Mouse (Mus musculus) layer of hippocampus, adult 11-12 months (tissue): Measurements from ENCODE around the gene Htra1.

Experiments used
- DNase-seq: peaks from one replicate; pipeline ENCODE4 v3.0.0; 2022; ENCODE audit warnings: low spot score

Gene Htra1

GRCm38 (mm10) chr7:130935421-130935792 lies 504 bp upstream of the Htra1 start:
- no peak for DNase-seq

GRCm38 (mm10) chr7:130936472-130936951 lies 601 bp downstream of the Htra1 start:
- DNase-seq, result no peak

- DNase-seq, result no peak
Observed at GRCm38 (mm10) chr7:130937266-130937841, 1.4 kb downstream of the Htra1 start.

GRCm38 (mm10) chr7:130938005-130938404 lies 2.1 kb downstream of the Htra1 start:
- no peak for DNase-seq

GRCm38 (mm10) chr7:130938896-130939295 lies 3.0 kb downstream of the Htra1 start:
- DNase-seq, result no peak

- no peak for DNase-seq
Observed at GRCm38 (mm10) chr7:130940733-130941132, 4.8 kb downstream of the Htra1 start.

- DNase-seq, result no peak
Observed at GRCm38 (mm10) chr7:130943280-130943895, 7.5 kb downstream of the Htra1 start.

- DNase-seq, result no peak
Observed at GRCm38 (mm10) chr7:130944766-130945475, 9.0 kb downstream of the Htra1 start.

GRCm38 (mm10) chr7:130945730-130946129 lies 9.8 kb downstream of the Htra1 start:
- DNase-seq, result no peak

- DNase-seq, result no peak
Observed at GRCm38 (mm10) chr7:130946303-130946702, 10.4 kb downstream of the Htra1 start.

GRCm38 (mm10) chr7:130948563-130949208 lies 12.8 kb downstream of the Htra1 start:
- no peak for DNase-seq

GRCm38 (mm10) chr7:130949331-130949751 lies 13.4 kb downstream of the Htra1 start:
- peak; percentile 48 for DNase-seq

- no peak for DNase-seq
Observed at GRCm38 (mm10) chr7:130950482-130950881, 14.6 kb downstream of the Htra1 start.

GRCm38 (mm10) chr7:130951004-130951403 lies 15.1 kb downstream of the Htra1 start:
- DNase-seq, result no peak

- no peak for DNase-seq
Observed at GRCm38 (mm10) chr7:130953376-130953775, 17.5 kb downstream of the Htra1 start.

- DNase-seq, result peak; percentile 54
Observed at GRCm38 (mm10) chr7:130954177-130954601, 18.3 kb downstream of the Htra1 start.

- DNase-seq, result no peak
Observed at GRCm38 (mm10) chr7:130958551-130958950, 22.6 kb downstream of the Htra1 start.

- peak; percentile 54 for DNase-seq
Observed at GRCm38 (mm10) chr7:130959868-130960267, 24.0 kb downstream of the Htra1 start.

- DNase-seq, result no peak
Observed at GRCm38 (mm10) chr7:130961429-130961828, 25.5 kb downstream of the Htra1 start.

- no peak for DNase-seq
Observed at GRCm38 (mm10) chr7:130964686-130965085, 28.8 kb downstream of the Htra1 start.

- no peak for DNase-seq
Observed at GRCm38 (mm10) chr7:130965396-130965795, 29.5 kb downstream of the Htra1 start.

- DNase-seq, result peak; percentile 54
Observed at GRCm38 (mm10) chr7:130965909-130966365, 30.0 kb downstream of the Htra1 start.

GRCm38 (mm10) chr7:130966451-130966850 lies 30.5 kb downstream of the Htra1 start:
- DNase-seq, result no peak
